Mouse (Mus musculus): ENCODE measurements at regions not wholly inside any gene's neighbourhood (a gene's known extent, or its start where the extent isn't known, plus 50 kb on each side); places are given as distances from the start of the nearest gene placed in this dataset.

- no peaks in the 10 kb centered on the region for H3K9me3 ChIP-seq (replicated peaks; ENCODE audit: control insufficient read depth, low read length)
- no peak overlapping the region for H3K9ac ChIP-seq (ENCODE audit: low read length)
- no peaks in the 10 kb centered on the region for H3K27me3 ChIP-seq (replicated peaks; ENCODE audit: control insufficient read depth, insufficient read depth, low read length)
- H3K4me1 ChIP-seq (ENCODE audit: control insufficient read depth, insufficient read depth, low read length), result no peaks in the 10 kb centered on the region
- no peak overlapping the region for H3K4me3 ChIP-seq (ENCODE audit: low read depth, low read length)
- H3K36me3 ChIP-seq (ENCODE audit: control insufficient read depth, insufficient read depth, low read length), result no peaks in the 10 kb centered on the region
- H3K4me2 ChIP-seq (ENCODE audit: low read length), result no peak overlapping the region
- ATAC-seq, result no peak
- whole genome bisulfite sequencing, result 84% methylated on average over 3 of the region's 3 CpGs
- no peak for DNase-seq (ENCODE audit: low spot score)
- no peak overlapping the region for H3K27ac ChIP-seq (ENCODE audit: low read depth, low read length)
Observed at GRCm38 (mm10) chr9:113340036-113340435, 368.0 kb downstream of the Pdcd6ip start.

- DNase-seq (ENCODE audit: low spot score), result no peak
- Histone ChIP-seq H3K9me3 (replicated peaks; ENCODE audit: control insufficient read depth, low read length) (no peaks in the 10 kb centered on the region), H3K4me3 (ENCODE audit: low read depth, low read length) (no peak overlapping the region), H3K36me3 (ENCODE audit: control insufficient read depth, insufficient read depth, low read length) (no peaks in the 10 kb centered on the region), H3K9ac (ENCODE audit: low read length) (no peak overlapping the region), H3K27me3 (replicated peaks; ENCODE audit: control insufficient read depth, insufficient read depth, low read length) (no peaks in the 10 kb centered on the region), H3K4me2 (ENCODE audit: low read length) (no peak overlapping the region), H3K4me1 (ENCODE audit: control insufficient read depth, insufficient read depth, low read length) (no peaks in the 10 kb centered on the region), H3K27ac (ENCODE audit: low read depth, low read length) (no peak overlapping the region)
- no peak for ATAC-seq
- WGBS, result 18% methylated on average over 3 of the region's 3 CpGs
Observed at GRCm38 (mm10) chr9:113324489-113324888, 383.6 kb downstream of the Pdcd6ip start.

- DNase-seq (ENCODE audit: low spot score) (peak; percentile 5), ATAC-seq (no peak)
- H3K27ac ChIP-seq (ENCODE audit: low read depth, low read length), result no peak overlapping the region
- no peaks in the 10 kb centered on the region for H3K36me3 ChIP-seq (ENCODE audit: control insufficient read depth, insufficient read depth, low read length)
- H3K9me3 ChIP-seq (replicated peaks; ENCODE audit: control insufficient read depth, low read length), result no peaks in the 10 kb centered on the region
- H3K27me3 ChIP-seq (replicated peaks; ENCODE audit: control insufficient read depth, insufficient read depth, low read length), result no peaks in the 10 kb centered on the region
- H3K9ac ChIP-seq (ENCODE audit: low read length), result no peak overlapping the region
- 86% methylated on average over 7 of the region's 7 CpGs for WGBS
- no peak overlapping the region for H3K4me3 ChIP-seq (ENCODE audit: low read depth, low read length)
- H3K4me1 ChIP-seq (ENCODE audit: control insufficient read depth, insufficient read depth, low read length), result peaks cover 5% of the 10 kb centered on the region; the same call in 1 of the 2 replicates
- H3K4me2 ChIP-seq (ENCODE audit: low read length), result no peak overlapping the region
Observed at GRCm38 (mm10) chr9:113309707-113310574, 398.1 kb downstream of the Pdcd6ip start.

- H3K4me3 ChIP-seq (ENCODE audit: low read depth, low read length), result no peak overlapping the region
- DNase-seq (ENCODE audit: low spot score), result peak; percentile 17
- H3K27ac ChIP-seq (ENCODE audit: low read depth, low read length), result no peak overlapping the region
- H3K4me2 ChIP-seq (ENCODE audit: low read length), result no peak overlapping the region
- no peaks in the 10 kb centered on the region for H3K9me3 ChIP-seq (replicated peaks; ENCODE audit: control insufficient read depth, low read length)
- WGBS, result 32% methylated on average over 4 of the region's 4 CpGs
- H3K36me3 ChIP-seq (ENCODE audit: control insufficient read depth, insufficient read depth, low read length), result no peaks in the 10 kb centered on the region
- H3K4me1 ChIP-seq (ENCODE audit: control insufficient read depth, insufficient read depth, low read length), result peaks cover 5% of the 10 kb centered on the region; the same call in 1 of the 2 replicates
- no peak for ATAC-seq
- H3K9ac ChIP-seq (ENCODE audit: low read length), result no peak overlapping the region
- no peaks in the 10 kb centered on the region for H3K27me3 ChIP-seq (replicated peaks; ENCODE audit: control insufficient read depth, insufficient read depth, low read length)
Observed at GRCm38 (mm10) chr9:113305761-113306160, 402.3 kb downstream of the Pdcd6ip start.

- Histone ChIP-seq H3K27me3 (replicated peaks; ENCODE audit: control insufficient read depth, insufficient read depth, low read length) (no peaks in the 10 kb centered on the region), H3K36me3 (ENCODE audit: control insufficient read depth, insufficient read depth, low read length) (no peaks in the 10 kb centered on the region), H3K4me2 (ENCODE audit: low read length) (no peak overlapping the region), H3K9ac (ENCODE audit: low read length) (no peak overlapping the region), H3K9me3 (replicated peaks; ENCODE audit: control insufficient read depth, low read length) (no peaks in the 10 kb centered on the region), H3K27ac (ENCODE audit: low read depth, low read length) (no peak overlapping the region), H3K4me1 (ENCODE audit: control insufficient read depth, insufficient read depth, low read length) (peaks cover 5% of the 10 kb centered on the region; the same call in 1 of the 2 replicates), H3K4me3 (ENCODE audit: low read depth, low read length) (no peak overlapping the region)
- DNase-seq (ENCODE audit: low spot score) (no peak), ATAC-seq (no peak)
- WGBS, result 27% methylated on average over 1 of the region's 1 CpGs
Observed at GRCm38 (mm10) chr9:113302429-113302828, 405.6 kb downstream of the Pdcd6ip start.

- Histone ChIP-seq H3K9ac (ENCODE audit: low read length) (no peak overlapping the region), H3K4me2 (ENCODE audit: low read length) (no peak overlapping the region), H3K36me3 (ENCODE audit: control insufficient read depth, insufficient read depth, low read length) (no peaks in the 10 kb centered on the region), H3K4me3 (ENCODE audit: low read depth, low read length) (no peak overlapping the region), H3K4me1 (ENCODE audit: control insufficient read depth, insufficient read depth, low read length) (peaks cover 5% of the 10 kb centered on the region; the same call in 1 of the 2 replicates), H3K27ac (ENCODE audit: low read depth, low read length) (no peak overlapping the region), H3K27me3 (replicated peaks; ENCODE audit: control insufficient read depth, insufficient read depth, low read length) (no peaks in the 10 kb centered on the region), H3K9me3 (replicated peaks; ENCODE audit: control insufficient read depth, low read length) (no peaks in the 10 kb centered on the region)
- DNase-seq (ENCODE audit: low spot score) (peak; percentile 64), ATAC-seq (peak; percentile 68)
- 28% methylated on average over 2 of the region's 2 CpGs for WGBS
Observed at GRCm38 (mm10) chr9:113300846-113301245, 407.2 kb downstream of the Pdcd6ip start.

- H3K9ac ChIP-seq (ENCODE audit: low read length), result no peak overlapping the region
- 30% methylated on average over 3 of the region's 3 CpGs for WGBS
- no peaks in the 10 kb centered on the region for H3K36me3 ChIP-seq (ENCODE audit: control insufficient read depth, insufficient read depth, low read length)
- no peaks in the 10 kb centered on the region; the same call in 1 of the 2 replicates for H3K4me1 ChIP-seq (ENCODE audit: control insufficient read depth, insufficient read depth, low read length)
- no peaks in the 10 kb centered on the region for H3K9me3 ChIP-seq (replicated peaks; ENCODE audit: control insufficient read depth, low read length)
- ATAC-seq (no peak), DNase-seq (ENCODE audit: low spot score) (no peak)
- no peak overlapping the region for H3K4me2 ChIP-seq (ENCODE audit: low read length)
- no peak overlapping the region for H3K4me3 ChIP-seq (ENCODE audit: low read depth, low read length)
- H3K27me3 ChIP-seq (replicated peaks; ENCODE audit: control insufficient read depth, insufficient read depth, low read length), result no peaks in the 10 kb centered on the region
- no peak overlapping the region for H3K27ac ChIP-seq (ENCODE audit: low read depth, low read length)
Observed at GRCm38 (mm10) chr9:113299900-113300299, 408.2 kb downstream of the Pdcd6ip start.

- Histone ChIP-seq H3K9ac (ENCODE audit: low read length) (no peak overlapping the region), H3K27me3 (replicated peaks; ENCODE audit: control insufficient read depth, insufficient read depth, low read length) (no peaks in the 10 kb centered on the region), H3K9me3 (replicated peaks; ENCODE audit: control insufficient read depth, low read length) (no peaks in the 10 kb centered on the region), H3K4me3 (ENCODE audit: low read depth, low read length) (no peak overlapping the region), H3K36me3 (ENCODE audit: control insufficient read depth, insufficient read depth, low read length) (no peaks in the 10 kb centered on the region), H3K27ac (ENCODE audit: low read depth, low read length) (no peak overlapping the region), H3K4me2 (ENCODE audit: low read length) (no peak overlapping the region), H3K4me1 (ENCODE audit: control insufficient read depth, insufficient read depth, low read length) (no peaks in the 10 kb centered on the region)
- DNase-seq (ENCODE audit: low spot score) (no peak), ATAC-seq (no peak)
- WGBS, result 83% methylated on average over 5 of the region's 5 CpGs
Observed at GRCm38 (mm10) chr9:113295850-113296467, 412.1 kb downstream of the Pdcd6ip start.

- H3K4me1 ChIP-seq (ENCODE audit: control insufficient read depth, insufficient read depth, low read length), result no peaks in the 10 kb centered on the region
- H3K9me3 ChIP-seq (replicated peaks; ENCODE audit: control insufficient read depth, low read length), result no peaks in the 10 kb centered on the region
- H3K27me3 ChIP-seq (replicated peaks; ENCODE audit: control insufficient read depth, insufficient read depth, low read length), result no peaks in the 10 kb centered on the region
- H3K4me2 ChIP-seq (ENCODE audit: low read length), result no peak overlapping the region
- WGBS, result 25% methylated on average over 4 of the region's 4 CpGs
- H3K36me3 ChIP-seq (ENCODE audit: control insufficient read depth, insufficient read depth, low read length), result no peaks in the 10 kb centered on the region
- ATAC-seq (no peak), DNase-seq (ENCODE audit: low spot score) (no peak)
- no peak overlapping the region for H3K9ac ChIP-seq (ENCODE audit: low read length)
- no peak overlapping the region for H3K27ac ChIP-seq (ENCODE audit: low read depth, low read length)
- H3K4me3 ChIP-seq (ENCODE audit: low read depth, low read length), result no peak overlapping the region
Observed at GRCm38 (mm10) chr9:113287397-113287796, 420.7 kb downstream of the Pdcd6ip start.
